Mouse (Mus musculus) CH12.LX (cell line): ENCODE results near the gene Man2a1. TPM values are rescaled to one million over a fixed set of nuclear protein-coding genes. Genes with fewer than 3 reads are reported as not detected.

Source experiments
- DNase-seq: peaks from one replicate; pipeline ENCODE4 v3.0.0-alpha.2; 2013; ENCODE audit errors: extremely low read depth
- H3K27ac ChIP-seq: 2 replicates; pipeline ENCODE4 v1.5.1; 2012; ENCODE audit warnings: low read depth, mild to moderate bottlenecking, control low read depth, moderate library complexity; ENCODE audit not compliant: insufficient read depth
- H3K27me3 ChIP-seq: replicated peaks from 2 replicates; pipeline ENCODE3; 2012; ENCODE audit warnings: inconsistent platforms
- H3K36me3 ChIP-seq, 2 experiments: replicated peaks in 1 of 2; 2 replicates each; pipeline versions ENCODE3 to v1.6.1; 2012; ENCODE audit warnings: inconsistent platforms in 1 of 2, low read length in 1 of 2, mild to moderate bottlenecking in 1 of 2, mixed read lengths in 1 of 2, moderate library complexity in 1 of 2; ENCODE audit not compliant: control insufficient read depth in 1 of 2, insufficient read depth in 1 of 2
- H3K4me1 ChIP-seq, 2 experiments: 2 replicates each; pipeline ENCODE4 v1.6.1; 2012; ENCODE audit warnings: inconsistent platforms in 1 of 2, moderate library complexity in 1 of 2; ENCODE audit not compliant: insufficient read depth in 2 of 2, control insufficient read depth in 1 of 2
- H3K4me2 ChIP-seq: 2 replicates; pipeline ENCODE4 v1.6.1; 2012; ENCODE audit warnings: low read depth, mild to moderate bottlenecking, control low read depth; ENCODE audit not compliant: poor library complexity, insufficient read depth, severe bottlenecking
- H3K4me3 ChIP-seq, 3 experiments: fragments of 150-350 bp in 1 of 3; sonication (generic) in 1 of 3; replicated peaks in 1 of 3; 2 replicates each; pipeline versions ENCODE3 to v1.5.1; 2011 to 2012; ENCODE audit warnings: low read depth in 2 of 3, low read length in 2 of 3, mild to moderate bottlenecking in 2 of 3, moderate library complexity in 2 of 3, control low read depth in 1 of 3, improper control_type of control experiment in 1 of 3, inconsistent platforms in 1 of 3, mixed read lengths in 1 of 3; ENCODE audit not compliant: poor library complexity in 1 of 3
- H3K79me2 ChIP-seq: replicated peaks from 2 replicates; pipeline ENCODE4 v1.6.1; 2012; ENCODE audit warnings: mild to moderate bottlenecking, moderate library complexity; ENCODE audit not compliant: control insufficient read depth, poor library complexity, insufficient read depth, severe bottlenecking; ENCODE audit errors: extremely low read depth
- H3K9ac ChIP-seq: 2 replicates; pipeline ENCODE4 v1.6.1; 2012; ENCODE audit warnings: low read depth, mild to moderate bottlenecking, control low read depth, moderate library complexity; ENCODE audit not compliant: insufficient read depth
- H3K9me3 ChIP-seq: replicated peaks from 2 replicates; pipeline ENCODE3; 2012; ENCODE audit warnings: low read length, inconsistent platforms, mixed read lengths
- BHLHE40 ChIP-seq: IDR thresholded peaks from 2 replicates; pipeline ENCODE4 v1.6.1; 2011; ENCODE audit warnings: mild to moderate bottlenecking, low read depth, low read length, improper control_type of control experiment
- E2F4 ChIP-seq: IDR thresholded peaks from 2 replicates; pipeline ENCODE4 v1.6.1; 2011; ENCODE audit warnings: low read depth, low read length, improper control_type of control experiment; ENCODE audit not compliant: insufficient replicate concordance
- EP300 ChIP-seq: IDR thresholded peaks from 2 replicates; pipeline ENCODE4 v1.6.1; 2011; ENCODE audit warnings: low read length, improper control_type of control experiment
- ETS1 ChIP-seq: conservative IDR thresholded peaks from 2 replicates; pipeline ENCODE4 v1.6.1; 2012; ENCODE audit warnings: low read depth, mild to moderate bottlenecking, inconsistent platforms, low read length, improper control_type of control experiment, moderate library complexity
- JUN ChIP-seq: IDR thresholded peaks from 2 replicates; pipeline ENCODE4 v1.6.1; 2011; ENCODE audit warnings: low read depth, mild to moderate bottlenecking, low read length, improper control_type of control experiment, moderate library complexity; ENCODE audit not compliant: insufficient read depth
- MAFK ChIP-seq: IDR thresholded peaks from 2 replicates; pipeline ENCODE4 v1.6.1; 2011; ENCODE audit warnings: low read length, improper control_type of control experiment; ENCODE audit not compliant: insufficient replicate concordance
- MAX ChIP-seq: IDR thresholded peaks from 2 replicates; pipeline ENCODE4 v1.6.1; 2011; ENCODE audit warnings: low read length, improper control_type of control experiment
- MAZ ChIP-seq: IDR thresholded peaks from 2 replicates; pipeline ENCODE4 v1.6.1; 2012; ENCODE audit warnings: low read depth, mild to moderate bottlenecking, inconsistent platforms, low read length, improper control_type of control experiment, moderate library complexity
- MEF2A ChIP-seq: IDR thresholded peaks from 2 replicates; pipeline ENCODE4 v1.6.1; 2014; ENCODE audit warnings: low read depth, mild to moderate bottlenecking, inconsistent platforms, low read length, improper control_type of control experiment, borderline replicate concordance
- MXI1 ChIP-seq: IDR thresholded peaks from 2 replicates; pipeline ENCODE4 v1.6.1; 2011; ENCODE audit warnings: mild to moderate bottlenecking, low read depth, low read length, improper control_type of control experiment
- MYC ChIP-seq: IDR thresholded peaks from 2 replicates; pipeline ENCODE4 v1.6.1; 2011; ENCODE audit warnings: low read depth, mild to moderate bottlenecking, improper control_type of control experiment, low read length
- NELFE ChIP-seq: IDR thresholded peaks from 2 replicates; pipeline ENCODE4 v1.6.1; 2011; ENCODE audit warnings: low read depth, low read length, improper control_type of control experiment
- PAX5 ChIP-seq: IDR thresholded peaks from 2 replicates; pipeline ENCODE4 v1.6.1; 2012; ENCODE audit warnings: low read length, inconsistent platforms, mixed read lengths
- POLR2A ChIP-seq: IDR thresholded peaks from 2 replicates; pipeline ENCODE4 v1.6.1; 2011; ENCODE audit warnings: low read depth, mild to moderate bottlenecking, improper control_type of control experiment, low read length
- RAD21 ChIP-seq: IDR thresholded peaks from 2 replicates; pipeline ENCODE4 v1.6.1; 2011; ENCODE audit warnings: low read depth, mild to moderate bottlenecking, low read length, improper control_type of control experiment, moderate library complexity
- RCOR1 ChIP-seq: conservative IDR thresholded peaks from 2 replicates; pipeline ENCODE4 v1.6.1; 2012; ENCODE audit warnings: low read depth, mild to moderate bottlenecking, inconsistent platforms, low read length, improper control_type of control experiment
- SIN3A ChIP-seq: IDR thresholded peaks from 2 replicates; pipeline ENCODE4 v1.6.1; 2012; ENCODE audit warnings: low read length, improper control_type of control experiment, inconsistent platforms
- SMC3 ChIP-seq: IDR thresholded peaks from 2 replicates; pipeline ENCODE4 v1.6.1; 2011; ENCODE audit warnings: low read depth, low read length, improper control_type of control experiment
- TBP ChIP-seq: conservative IDR thresholded peaks from 2 replicates; pipeline ENCODE4 v1.6.1; 2011; ENCODE audit warnings: low read depth, low read length, improper control_type of control experiment
- UBTF ChIP-seq: IDR thresholded peaks from 2 replicates; pipeline ENCODE4 v1.6.1; 2012; ENCODE audit warnings: low read depth, mild to moderate bottlenecking, inconsistent platforms, low read length, improper control_type of control experiment, moderate library complexity
- USF2 ChIP-seq: conservative IDR thresholded peaks from 2 replicates; pipeline ENCODE4 v1.6.1; 2011; ENCODE audit warnings: low read depth, low read length, improper control_type of control experiment
- ZKSCAN1 ChIP-seq: IDR thresholded peaks from 2 replicates; pipeline ENCODE4 v1.6.1; 2012; ENCODE audit warnings: low read depth, inconsistent platforms, low read length, improper control_type of control experiment, borderline replicate concordance
- dilution Hi-C: fragments of 300-500 bp; cut with MboI; formaldehyde crosslinking; loops from 2 replicates; pipeline ENCODE4 v1.14.3; 2020; ENCODE audit warnings: low sequenced_read_pairs; ENCODE audit not compliant: extremely low pct_unique_long_range_greater_than_20kb, extremely low pct_ligation_motif_present
- in situ Hi-C: fragments of 300-500 bp; cut with MboI; formaldehyde crosslinking; loops from 3 replicates; pipeline ENCODE4 v1.14.3; 2019; ENCODE audit warnings: low sequenced_read_pairs, low pct_ligation_motif_present, low pct_unique_long_range_greater_than_20kb, mixed read lengths
- polyA plus RNA-seq: library from polyadenylated mRNA; unstranded; fragments of >175 nt; gene quantifications from 2 replicates; pipeline ENCODE4 v1.2.1, GENCODE M21; 2012; ENCODE audit warnings: low read depth; ENCODE audit not compliant: insufficient read length
- total RNA-seq, 2 experiments: library from RNA; depleted of rRNA; stranded (reverse); fragments of 300-350 nt in 1 of 2; fragments of >200 nt in 1 of 2; gene quantifications; 2 replicates each; pipeline ENCODE4 v1.2.3; 2012 to 2014

The Man2a1 gene
- total and polyA plus RNA-seq, 3 experiments = 7.9 to 15.4 (median 11.9) TPM

DNA sequence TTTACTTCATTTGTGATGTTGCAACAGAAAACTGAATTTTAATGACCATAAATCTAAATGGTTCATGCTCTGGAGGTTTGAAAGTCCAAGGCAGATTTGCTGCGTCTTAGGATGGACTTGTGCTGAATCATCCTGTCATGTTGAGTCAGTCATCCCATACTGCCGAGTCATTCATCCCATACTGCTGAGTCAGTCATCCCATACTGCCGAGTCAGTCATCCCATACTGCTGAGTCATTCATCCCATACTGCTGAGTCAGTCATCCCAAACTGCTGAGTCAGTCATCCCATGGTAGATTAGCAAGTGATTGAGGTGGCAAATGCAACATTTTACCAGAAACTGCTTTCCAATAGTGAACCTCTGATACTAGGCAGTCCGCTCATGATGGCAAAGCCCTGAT is 83.6 kb downstream of the Man2a1 start:
- Histone ChIP-seq H3K36me3 (peaks cover 2 to 43% of the 10 kb centered on the region in 2 experiments), H3K27ac (no peak overlapping the region)

GRCm38 (mm10) chr17:64685216-64685903 is 84.8 kb downstream of the Man2a1 start:
- Histone ChIP-seq H3K4me3 (no peak overlapping the region), H3K27ac (no peak overlapping the region), H3K79me2 (no peaks in the 10 kb centered on the region), H3K9ac (no peak overlapping the region), H3K36me3 (peaks cover 5 to 54% of the 10 kb centered on the region in 2 experiments), H3K4me2 (no peak overlapping the region), H3K9me3 (peaks cover 7% of the 10 kb centered on the region), H3K4me1 (no peaks in the 10 kb centered on the region), H3K27me3 (no peaks in the 10 kb centered on the region)
- in situ Hi-C loops (no loop called here), dilution Hi-C loops (no loop called here)
- TF ChIP-seq JUN = no peak
- no peak for TF ChIP-seq RCOR1
- TF ChIP-seq E2F4 = no peak
- TF ChIP-seq TBP = no peak
- TF ChIP-seq MAZ = no peak
- TF ChIP-seq ZKSCAN1 = no peak
- TF ChIP-seq MEF2A = no peak
- TF ChIP-seq POLR2A = no peak
- TF ChIP-seq NELFE = no peak
- no peak for TF ChIP-seq EP300
- TF ChIP-seq SMC3 = no peak
- TF ChIP-seq BHLHE40 = no peak
- TF ChIP-seq MAX = no peak
- no peak for TF ChIP-seq MYC
- TF ChIP-seq USF2 = no peak
- no peak for TF ChIP-seq SIN3A
- TF ChIP-seq MXI1 = no peak
- no peak for TF ChIP-seq PAX5
- no peak for TF ChIP-seq RAD21
- no peak for DNase-seq

More for the DNA sequence above, 83.6 kb downstream of the Man2a1 start:
- no peaks in the 10 kb centered on the region for H3K27me3 ChIP-seq
- H3K9ac ChIP-seq = no peak overlapping the region
- H3K4me1 ChIP-seq = no peaks in the 10 kb centered on the region
- H3K9me3 ChIP-seq = no peaks in the 10 kb centered on the region
- DNase-seq = peak; percentile 21
- H3K4me2 ChIP-seq = no peak overlapping the region
- no peaks in the 10 kb centered on the region for H3K79me2 ChIP-seq
- dilution Hi-C loops = no loop called here
- H3K4me3 ChIP-seq = no peak overlapping the region
- in situ Hi-C loops = no loop called here
- TF ChIP-seq EP300 (no peak), UBTF (no peak), ETS1 (peak; percentile 82), MAFK (peak; percentile 94), RCOR1 (no peak)
